Mouse (Mus musculus) naive thymus-derived CD4-positive, alpha-beta T cell, adult 2 months (primary cell): Measurements from ENCODE around the gene Znrd1as.

Experiments used
- DNase-seq: peaks from one replicate; pipeline ENCODE4 v3.0.0-alpha.2; 2011; ENCODE audit warnings: low read depth

Znrd1as gene

GRCm38 (mm10) chr17:36950981-36951947 is 7.1 kb upstream of the Znrd1as start, which contains the start of gene Ppp1r11:
Ppp1r11 (minus strand) TSS chr17:36951741.
- DNase-seq = peak; percentile 97

GRCm38 (mm10) chr17:36952631-36953030 is 5.8 kb upstream of the Znrd1as start:
- no peak for DNase-seq

- DNase-seq = no peak
Measured at GRCm38 (mm10) chr17:36953062-36953461, 5.3 kb upstream of the Znrd1as start.

GRCm38 (mm10) chr17:36958884-36959283 is 492 bp downstream of the Znrd1as start:
- DNase-seq = no peak

- no peak for DNase-seq
Measured at GRCm38 (mm10) chr17:36961125-36961524, 2.7 kb downstream of the Znrd1as start.

- DNase-seq = no peak
Measured at GRCm38 (mm10) chr17:36966875-36967274, 8.5 kb downstream of the Znrd1as start.

GRCm38 (mm10) chr17:36970316-36970890 is 12.0 kb downstream of the Znrd1as start:
- DNase-seq = no peak

- peak; percentile 54 for DNase-seq
Measured at GRCm38 (mm10) chr17:36971172-36971850, 12.9 kb downstream of the Znrd1as start.

- peak; percentile 73 for DNase-seq
Measured at GRCm38 (mm10) chr17:36972791-36973190, 14.4 kb downstream of the Znrd1as start.

GRCm38 (mm10) chr17:36973271-36973787 is 14.9 kb downstream of the Znrd1as start:
- no peak for DNase-seq

- DNase-seq = no peak
Measured at GRCm38 (mm10) chr17:36981221-36981813, 22.9 kb downstream of the Znrd1as start, which contains the start of gene 2410137M14Rik. 2410137M14Rik (minus strand) TSS chr17:36981237.

- no peak for DNase-seq
Measured at GRCm38 (mm10) chr17:36981845-36982244, 23.5 kb downstream of the Znrd1as start.

- DNase-seq = peak; percentile 56
Measured at GRCm38 (mm10) chr17:36982253-36983155, 24.1 kb downstream of the Znrd1as start.

GRCm38 (mm10) chr17:36988475-36988874 is 30.1 kb downstream of the Znrd1as start:
- no peak for DNase-seq

GRCm38 (mm10) chr17:36989437-36989836 is 31.0 kb downstream of the Znrd1as start, which contains the start of gene H2-M5:
H2-M5 (minus strand) TSS chr17:36989537.
- DNase-seq = no peak

- DNase-seq = peak; percentile 22
Measured at GRCm38 (mm10) chr17:36990630-36991029, 32.2 kb downstream of the Znrd1as start.

GRCm38 (mm10) chr17:36992336-36993104 is 34.1 kb downstream of the Znrd1as start:
- DNase-seq = peak; percentile 57

GRCm38 (mm10) chr17:36993770-36994325 is 35.5 kb downstream of the Znrd1as start:
- no peak for DNase-seq

GRCm38 (mm10) chr17:36994528-36994927 is 36.1 kb downstream of the Znrd1as start:
- no peak for DNase-seq
